Mouse (Mus musculus): ENCODE results near the gene Aldh18a1.
A peak's percentile ranks its signal among the peaks of the same experiment; 100 is the strongest.

- TF ChIP-seq POLR2A (IDR thresholded peaks at IDR 0.05; ENCODE audit: low read depth, low read length) (no peak), CTCF (IDR thresholded peaks at IDR 0.05; ENCODE audit: extremely low read depth, insufficient read length, insufficient replicate concordance, low read depth, low read length) (peak; percentile 90; the same call in 1 of the 2 replicates)
These were observed 725 bp upstream of the Aldh18a1 start for GRCm38 (mm10) chr19:40588847-40589529.
